Mouse (Mus musculus): ENCODE data around the gene Gm10413.
"Not testable (repeated sequence)": the region's sequence is repeated elsewhere in the genome, so short reads cannot be mapped to it uniquely, and the experiment has no call there.

Gm10413 gene

DNA sequence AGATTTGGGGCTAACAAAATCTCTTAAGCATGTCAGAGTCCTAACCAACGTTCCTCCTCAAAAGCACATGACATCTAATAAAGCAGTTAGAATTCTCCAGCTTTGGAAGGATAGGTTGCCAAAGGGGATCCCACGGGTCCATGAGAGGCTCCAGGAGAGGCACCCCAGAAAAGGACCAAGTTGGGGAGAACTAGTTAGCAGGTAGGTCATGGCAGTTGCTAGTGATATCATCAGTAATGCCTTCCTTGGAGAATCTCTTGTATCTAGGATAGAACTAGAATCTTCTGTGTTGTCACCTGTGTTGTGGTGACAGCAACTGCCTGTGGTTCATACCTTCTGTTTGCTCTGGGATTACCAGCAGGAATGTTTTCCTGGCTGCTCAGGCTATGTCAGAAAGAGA lies at the start of gene Gm10413:
Gm10413 (plus strand) TSS at position 301 of the 400 bp plus-strand sequence.
- not testable (repeated sequence) for DNase-seq (ENCODE audit: low read depth, low spot score)

DNA sequence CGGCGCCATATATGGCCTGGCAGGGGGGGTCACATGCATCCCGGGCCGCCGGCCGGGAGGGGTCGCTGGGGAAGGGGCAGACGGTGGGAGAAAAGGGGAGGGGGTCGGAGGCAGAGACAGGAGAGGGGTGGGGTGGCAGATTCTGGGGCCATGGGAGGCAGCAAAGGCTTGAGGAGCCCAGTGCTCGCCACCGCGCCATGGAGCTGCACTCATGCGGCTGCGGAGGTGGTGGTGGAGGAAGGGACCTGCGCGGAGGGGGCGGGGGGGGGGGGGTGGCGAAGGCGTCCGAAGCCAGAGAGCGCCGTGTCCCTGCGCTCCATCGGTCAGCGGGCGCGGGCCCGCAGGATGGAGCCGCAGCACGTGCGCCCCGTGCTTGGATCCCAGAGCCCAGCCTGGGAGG lies 17.4 kb downstream of the Gm10413 start, which contains the start of gene Gm10409:
Gm10409 (plus strand) TSS at position 301 of the 400 bp plus-strand sequence.
- not testable (repeated sequence) for DNase-seq (ENCODE audit: low read depth, low spot score)

DNA sequence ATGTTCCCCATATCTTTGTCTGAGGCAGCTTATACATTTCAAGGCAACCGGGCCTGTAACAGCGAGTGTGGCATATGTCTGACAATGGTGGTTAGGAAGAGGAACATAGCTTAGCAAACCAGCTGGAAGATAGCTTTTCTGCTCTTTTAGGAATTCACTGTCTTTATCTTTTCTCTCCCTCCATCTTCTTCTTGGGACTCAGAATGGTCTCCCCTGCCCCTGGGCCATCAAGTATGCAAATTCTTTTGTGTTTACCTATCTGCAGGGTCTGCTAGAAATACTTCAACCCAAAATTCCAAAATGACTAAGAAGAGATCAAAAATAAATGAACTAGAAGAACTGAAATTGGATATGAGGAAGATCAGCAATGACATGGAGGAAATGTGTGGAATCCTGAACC lies 32.9 kb downstream of the Gm10413 start, which contains the start of gene Gm3005:
Gm3005 (plus strand) TSS at position 301 of the 400 bp plus-strand sequence.
- not testable (repeated sequence) for DNase-seq (ENCODE audit: low read depth, low spot score)

DNA sequence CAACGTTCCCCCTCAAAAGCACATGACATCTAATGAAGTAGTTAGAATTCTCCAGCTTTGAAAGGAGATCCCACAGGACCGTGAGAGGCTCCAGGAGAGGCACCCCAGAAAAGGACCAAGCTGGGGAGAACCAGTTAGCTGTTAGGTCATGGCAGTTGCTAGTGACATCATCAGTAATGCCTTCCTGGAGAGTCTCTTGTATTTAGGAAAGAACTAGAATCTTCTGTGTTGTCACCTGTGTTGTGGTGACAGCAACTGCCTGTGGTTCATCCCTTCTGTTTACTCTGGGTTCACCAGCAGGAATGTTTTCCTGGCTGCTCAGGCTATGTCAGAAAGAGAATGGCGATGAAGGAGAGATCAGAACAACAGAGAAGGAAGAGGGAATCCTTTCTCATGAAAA lies 54.2 kb downstream of the Gm10413 start, which contains the start of gene Gm10408:
Gm10408 (plus strand) TSS at position 301 of the 400 bp plus-strand sequence.
- not testable (repeated sequence) for DNase-seq (ENCODE audit: low read depth, low spot score)
